Mouse (Mus musculus) WW6 (cell line): ENCODE data around the gene 9130213A22Rik.

Experiments used
- DNase-seq: peaks from one replicate; pipeline ENCODE4 v3.0.0-alpha.2; 2013; ENCODE audit warnings: low read depth, low spot score

Gene 9130213A22Rik

GRCm38 (mm10) chr11:69106842-69107241 is 15.5 kb downstream of the 9130213A22Rik start:
- no peak for DNase-seq

GRCm38 (mm10) chr11:69106299-69106698 is 16.1 kb downstream of the 9130213A22Rik start:
- DNase-seq = no peak

DNA sequence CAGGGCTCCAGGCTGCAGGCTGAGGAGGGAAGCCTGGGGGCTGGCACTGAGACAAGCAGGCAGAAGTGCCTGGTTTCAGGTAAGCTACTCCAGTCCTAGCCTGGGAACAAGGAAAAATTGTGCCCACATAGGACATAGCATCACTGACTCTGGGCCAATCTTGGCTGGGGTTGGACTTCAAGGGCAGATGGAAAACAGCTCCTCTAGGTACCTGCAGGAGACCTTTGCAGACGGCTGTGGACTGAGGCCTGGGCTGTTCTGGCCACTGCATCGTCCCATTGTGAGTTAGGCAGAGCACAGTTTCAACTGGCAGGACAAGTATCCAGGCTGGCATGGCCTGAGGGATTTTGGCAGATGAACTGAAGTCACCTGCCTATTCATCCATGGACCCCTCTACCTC is 16.6 kb downstream of the 9130213A22Rik start:
- no peak for DNase-seq

GRCm38 (mm10) chr11:69105227-69105626 is 17.2 kb downstream of the 9130213A22Rik start:
- no peak for DNase-seq

- no peak for DNase-seq
Observed at GRCm38 (mm10) chr11:69104487-69104886, 17.9 kb downstream of the 9130213A22Rik start.

- no peak for DNase-seq
Observed at GRCm38 (mm10) chr11:69103531-69104435, 18.6 kb downstream of the 9130213A22Rik start.

- no peak for DNase-seq
Observed at GRCm38 (mm10) chr11:69103121-69103520, 19.3 kb downstream of the 9130213A22Rik start.

- no peak for DNase-seq
Observed at GRCm38 (mm10) chr11:69102403-69102725, 20.0 kb downstream of the 9130213A22Rik start.

DNA sequence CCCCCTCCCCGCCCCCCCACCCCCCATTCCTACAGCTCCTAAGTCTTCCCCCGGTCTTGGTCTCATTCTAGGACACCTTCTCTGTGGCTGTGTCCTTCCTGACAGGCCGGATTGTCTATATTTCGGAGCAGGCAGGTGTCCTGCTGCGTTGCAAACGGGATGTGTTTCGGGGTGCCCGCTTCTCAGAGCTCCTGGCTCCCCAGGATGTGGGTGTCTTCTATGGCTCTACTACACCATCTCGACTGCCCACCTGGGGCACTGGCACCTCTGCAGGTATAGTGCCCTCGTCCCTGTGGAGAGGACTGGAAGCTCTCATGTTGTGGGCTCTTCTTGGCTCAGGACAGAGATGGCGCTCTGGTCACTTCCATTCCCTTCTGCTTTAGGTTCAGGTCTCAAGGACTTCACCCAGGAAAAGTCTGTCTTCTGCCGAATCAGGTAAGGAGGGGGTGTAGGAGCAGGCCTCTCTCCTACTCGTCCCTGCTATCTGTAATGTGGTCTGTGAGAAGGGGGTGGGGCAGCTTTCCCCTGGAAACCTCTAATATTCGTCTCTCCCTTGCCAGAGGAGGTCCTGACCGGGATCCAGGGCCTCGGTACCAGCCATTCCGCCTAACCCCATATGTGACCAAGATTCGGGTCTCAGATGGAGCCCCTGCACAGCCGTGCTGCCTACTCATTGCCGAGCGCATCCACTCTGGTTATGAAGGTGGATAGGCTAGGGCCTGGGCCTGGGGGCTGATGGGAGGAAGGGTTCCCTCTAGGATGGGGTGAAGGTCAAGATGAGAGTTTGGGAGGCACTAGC is 20.6 kb downstream of the 9130213A22Rik start:
- DNase-seq = no peak

DNA sequence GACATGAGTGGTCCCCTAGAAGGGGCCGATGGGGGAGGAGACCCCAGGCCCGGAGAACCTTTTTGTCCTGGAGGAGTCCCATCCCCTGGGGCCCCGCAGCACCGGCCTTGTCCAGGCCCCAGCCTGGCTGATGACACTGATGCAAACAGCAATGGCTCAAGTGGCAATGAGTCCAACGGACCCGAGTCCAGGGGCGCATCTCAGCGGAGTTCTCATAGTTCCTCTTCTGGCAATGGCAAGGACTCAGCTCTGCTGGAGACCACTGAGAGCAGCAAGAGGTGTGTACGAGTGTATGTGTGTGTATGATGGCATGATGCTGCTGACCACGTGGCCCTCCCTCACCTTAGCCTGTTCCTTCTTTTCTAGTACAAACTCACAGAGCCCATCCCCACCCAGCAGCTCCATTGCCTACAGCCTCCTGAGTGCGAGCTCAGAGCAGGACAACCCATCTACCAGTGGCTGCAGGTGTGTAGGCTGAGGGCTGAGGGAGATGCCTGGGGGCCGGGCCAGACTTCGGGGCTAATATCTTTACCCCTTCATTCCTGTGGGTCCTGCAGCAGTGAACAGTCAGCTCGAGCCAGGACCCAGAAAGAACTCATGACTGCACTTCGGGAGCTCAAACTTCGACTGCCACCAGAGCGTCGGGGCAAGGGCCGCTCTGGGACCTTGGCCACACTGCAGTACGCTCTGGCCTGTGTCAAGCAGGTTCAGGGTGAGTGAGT is 21.6 kb downstream of the 9130213A22Rik start:
- no peak for DNase-seq

GRCm38 (mm10) chr11:69099915-69100345 is 22.5 kb downstream of the 9130213A22Rik start:
- DNase-seq = no peak

- no peak for DNase-seq
Observed at GRCm38 (mm10) chr11:69099177-69099914, 23.0 kb downstream of the 9130213A22Rik start.

DNA sequence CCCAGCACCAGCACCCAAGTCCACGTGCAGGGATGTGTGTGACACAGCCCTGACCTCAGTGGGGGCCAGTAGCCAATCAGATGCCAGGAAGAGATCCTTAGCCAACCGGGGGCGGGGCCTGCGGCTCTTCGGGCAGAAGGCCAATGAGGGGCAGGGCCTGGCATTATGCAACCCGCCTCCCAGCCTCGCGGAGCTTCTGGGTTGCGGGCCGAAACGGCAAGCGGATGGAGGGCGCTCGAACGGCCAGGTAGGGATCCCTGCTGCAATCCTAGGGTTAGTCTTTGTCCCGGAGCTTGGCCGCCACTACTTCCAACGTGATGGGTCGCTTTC is 23.7 kb downstream of the 9130213A22Rik start:
- DNase-seq = no peak

DNA sequence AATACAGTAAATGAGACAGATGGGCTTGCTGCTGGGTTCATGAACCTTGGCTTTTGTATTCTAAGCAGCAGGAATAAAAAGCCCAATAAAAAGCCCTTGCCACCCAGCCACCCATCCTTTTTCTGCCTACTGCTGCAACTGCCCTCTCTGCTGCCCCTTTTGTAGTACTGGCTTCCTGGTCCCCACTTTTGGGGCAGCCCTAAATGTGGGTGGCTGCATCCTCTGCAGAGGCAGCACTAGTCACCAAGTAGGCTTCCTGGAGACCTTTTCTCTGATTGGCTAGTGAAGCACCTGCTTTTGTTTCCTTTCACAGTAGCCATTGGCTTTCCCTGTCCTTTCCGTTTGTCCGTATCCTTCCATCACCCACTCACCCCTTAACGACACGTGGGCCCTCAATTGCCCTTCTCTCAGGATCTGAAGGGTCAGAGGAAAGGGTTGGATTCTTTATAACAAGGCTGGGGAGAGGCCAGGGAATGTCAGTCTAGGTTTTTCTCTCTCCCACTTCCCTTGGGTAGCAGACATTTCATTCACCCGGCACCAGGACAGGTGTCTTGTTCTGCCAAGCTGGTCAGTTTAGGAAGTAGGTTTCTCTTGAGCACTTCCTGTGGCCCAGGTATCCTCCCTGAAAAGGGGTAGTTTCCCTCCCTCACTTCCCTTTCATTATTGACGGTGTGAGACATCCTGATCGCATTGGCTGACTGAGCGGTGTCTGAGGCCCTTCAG is 24.2 kb downstream of the 9130213A22Rik start:
- DNase-seq = no peak

GRCm38 (mm10) chr11:69096987-69097900 is 25.1 kb downstream of the 9130213A22Rik start:
- DNase-seq = no peak

GRCm38 (mm10) chr11:69096360-69096986 is 25.9 kb downstream of the 9130213A22Rik start:
- DNase-seq = no peak

DNA sequence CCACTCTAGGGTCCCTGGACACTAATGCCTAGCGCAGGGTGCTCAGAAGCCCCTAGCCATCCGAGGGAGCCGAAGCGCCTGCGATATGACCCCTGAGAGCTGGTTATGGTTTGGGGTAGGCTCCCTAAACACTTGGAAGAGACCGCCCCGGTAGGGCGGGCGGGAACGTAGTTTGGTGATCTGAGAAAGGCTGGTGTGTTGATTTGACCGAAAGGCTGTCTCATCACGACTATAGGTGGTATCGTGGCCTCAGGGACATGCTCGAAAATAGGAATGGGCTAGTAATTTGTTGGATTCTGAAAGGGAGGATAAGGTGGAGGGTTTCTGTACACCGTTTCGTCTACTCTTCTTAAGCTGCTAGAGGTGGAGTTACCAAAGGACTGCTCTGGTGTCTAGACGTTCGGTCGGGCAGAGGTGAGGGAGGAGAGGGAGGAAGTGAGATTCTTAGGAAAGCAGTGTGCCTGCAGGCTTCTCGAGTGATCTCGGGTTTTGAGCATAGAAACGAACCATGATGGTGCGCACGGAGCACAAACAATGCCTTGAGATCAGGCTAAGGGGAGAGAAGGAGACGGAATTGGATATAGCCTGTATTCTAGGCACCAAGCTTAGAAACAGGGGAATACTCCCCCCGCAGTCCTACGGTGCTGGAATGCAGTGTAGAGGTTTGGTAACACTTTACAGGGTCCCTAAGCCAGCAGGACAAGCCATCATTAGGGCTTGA is 26.7 kb downstream of the 9130213A22Rik start:
- DNase-seq = no peak

DNA sequence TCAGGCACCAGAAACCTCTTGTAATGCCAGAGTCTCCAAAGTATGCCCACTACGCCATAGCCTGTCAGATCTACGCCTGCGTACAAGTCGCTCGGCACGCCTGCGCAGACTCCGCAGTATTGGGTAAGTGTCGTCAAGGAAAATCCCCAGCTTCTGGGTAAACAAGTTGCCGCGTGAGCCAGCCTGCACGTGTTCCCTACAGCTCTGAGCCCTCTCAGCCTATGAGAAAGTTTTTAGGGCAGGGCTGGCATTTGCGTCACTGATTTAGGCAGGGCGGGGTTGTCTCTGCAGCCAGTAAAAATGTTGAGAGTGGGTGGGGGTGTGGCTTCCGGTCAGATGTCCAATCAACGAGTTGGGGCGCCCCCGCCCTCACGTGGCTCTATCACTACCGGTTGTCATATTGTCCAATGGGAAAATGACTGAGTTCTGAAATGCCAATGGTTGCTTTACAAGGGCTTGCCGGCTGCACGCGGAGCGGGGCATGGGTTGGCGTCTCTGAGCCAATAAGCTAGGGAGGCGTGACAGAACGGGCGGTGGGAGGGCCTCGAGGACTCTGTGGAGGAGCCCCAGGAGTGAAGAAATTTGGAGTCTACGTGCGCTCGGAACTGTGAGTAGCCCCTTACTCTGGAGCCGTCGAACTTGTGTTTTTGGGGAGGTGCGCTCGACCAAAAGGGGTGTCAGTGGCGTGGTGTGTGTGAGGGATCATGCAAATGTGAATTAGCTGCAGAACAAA is 27.5 kb downstream of the 9130213A22Rik start, which contains the start of gene Per1:
Per1 (plus strand) TSS at position 521 of the 733 bp plus-strand sequence.
- DNase-seq = peak; percentile 100
